Mouse (Mus musculus) hindbrain, embryonic 16.5 days (tissue): ENCODE data around the gene Zfand4. TPM values are rescaled to one million over a fixed set of nuclear protein-coding genes. Genes with fewer than 3 reads are reported as not detected.

Experiments used
- ATAC-seq: fragments of 200-750 bp; cut with Nextera tagmentation; 2 replicates; pipeline ENCODE4 v1.8.0; 2017; ENCODE audit warnings: moderate TSS enrichment, moderate library complexity
- H3K27ac ChIP-seq: fragments of 300-500 bp; sonication (generic); 2 replicates; pipeline ENCODE4 v1.5.1; 2014; ENCODE audit warnings: low read depth, mild to moderate bottlenecking, control low read depth, low read length, moderate library complexity
- H3K27me3 ChIP-seq: fragments of 300-500 bp; sonication (generic); replicated peaks from 2 replicates; pipeline ENCODE4 v1.6.1; 2014; ENCODE audit warnings: low read length; ENCODE audit not compliant: control insufficient read depth, insufficient read depth
- H3K36me3 ChIP-seq: fragments of 300-500 bp; sonication (generic); 2 replicates; pipeline ENCODE4 v1.6.1; 2014; ENCODE audit warnings: mild to moderate bottlenecking, low read length, moderate library complexity, mixed read lengths; ENCODE audit not compliant: control insufficient read depth, insufficient read depth
- H3K4me1 ChIP-seq: fragments of 300-500 bp; sonication (generic); 2 replicates; pipeline ENCODE4 v1.6.1; 2014; ENCODE audit warnings: low read depth, low read length; ENCODE audit not compliant: control insufficient read depth, insufficient read depth
- H3K4me2 ChIP-seq: fragments of 300-500 bp; sonication (generic); 2 replicates; pipeline ENCODE4 v1.6.1; 2014; ENCODE audit warnings: mild to moderate bottlenecking, low read length, control low read depth, moderate library complexity
- H3K4me3 ChIP-seq: fragments of 300-500 bp; sonication (generic); 2 replicates; pipeline ENCODE4 v1.5.1; 2014; ENCODE audit warnings: mild to moderate bottlenecking, low read length, control low read depth, moderate library complexity
- H3K9ac ChIP-seq: fragments of 300-500 bp; sonication (generic); 2 replicates; pipeline ENCODE4 v1.6.1; 2014; ENCODE audit warnings: low read depth, mild to moderate bottlenecking, control low read depth, low read length, moderate library complexity
- H3K9me3 ChIP-seq: fragments of 300-500 bp; sonication (generic); 2 replicates; pipeline ENCODE4 v1.6.1; 2014; ENCODE audit warnings: mild to moderate bottlenecking, low read length, moderate library complexity; ENCODE audit not compliant: control insufficient read depth
- WGBS: fragments of 180-500 bp; shearing (Covaris S2); extraction: QIAGEN DNeasy Blood & Tissue Kit; methylation state at CpG from one replicate; pipeline ENCODE4 v1.1.7; 2014; 5-methylcytosine and 5-hydroxymethylcytosine counted together
- polyA plus RNA-seq: library from polyadenylated mRNA; unstranded; fragments of >200 nt; fragmentation: Nextera tagmentation; extraction: Ambion mirVana; gene quantifications from 2 replicates; pipeline ENCODE4 v1.2.1, GENCODE M21; 2015

Zfand4 gene
- polyA plus RNA-seq, 1 experiment from 2014 or later = 6.7 TPM

DNA sequence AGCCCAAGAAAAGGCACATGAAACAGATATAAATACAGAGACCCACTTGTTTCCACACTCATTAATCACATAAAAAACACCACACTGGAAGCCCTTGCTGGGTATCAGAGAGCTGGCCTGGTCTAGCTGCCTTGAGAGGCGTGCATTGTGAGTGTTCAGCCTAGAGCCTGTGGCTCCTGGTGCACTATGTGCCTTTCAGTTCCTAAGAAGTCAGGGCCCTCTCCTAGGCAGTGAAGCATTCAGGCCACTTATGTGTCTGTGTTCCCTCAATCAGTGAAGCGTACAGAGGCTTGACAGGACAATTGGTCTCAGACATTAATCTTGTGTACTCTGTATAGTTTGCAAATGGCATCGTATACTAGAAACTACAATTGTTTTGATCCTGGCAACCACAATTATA lies 19.3 kb downstream of the Zfand4 start:
- Histone ChIP-seq H3K9me3 (no peaks in the 10 kb centered on the region), H3K9ac (no peak overlapping the region), H3K4me1 (no peaks in the 10 kb centered on the region), H3K27ac (no peak overlapping the region), H3K4me3 (no peak overlapping the region), H3K4me2 (no peak overlapping the region), H3K27me3 (no peaks in the 10 kb centered on the region), H3K36me3 (no peaks in the 10 kb centered on the region; the same call in 1 of the 2 replicates)
- WGBS = 63% methylated on average over 3 of the region's 3 CpGs
- ATAC-seq = no peak

DNA sequence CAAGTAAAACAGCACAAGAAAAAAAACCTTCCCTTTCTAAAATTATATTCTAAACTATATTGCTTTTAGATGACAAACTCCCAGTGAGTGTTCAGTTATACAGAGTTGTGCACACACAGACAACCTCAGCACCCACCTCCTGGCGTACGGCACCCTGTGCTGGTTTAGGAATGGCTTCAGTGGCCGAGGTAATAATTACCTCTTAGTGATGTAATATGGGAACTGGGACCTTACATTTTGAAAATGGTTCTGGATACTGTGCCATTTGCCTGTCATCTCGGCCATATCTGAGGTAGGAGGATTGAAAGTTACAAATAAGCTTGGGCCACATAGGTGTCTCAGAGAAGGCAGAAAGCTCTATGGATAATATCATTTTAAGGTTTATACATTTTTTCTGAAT lies 22.3 kb downstream of the Zfand4 start:
- Histone ChIP-seq H3K4me2 (no peak overlapping the region), H3K36me3 (no peaks in the 10 kb centered on the region; the same call in 1 of the 2 replicates), H3K27ac (no peak overlapping the region), H3K4me1 (no peaks in the 10 kb centered on the region), H3K27me3 (no peaks in the 10 kb centered on the region), H3K9me3 (no peaks in the 10 kb centered on the region), H3K4me3 (no peak overlapping the region), H3K9ac (no peak overlapping the region)
- ATAC-seq = no peak
- 95% methylated on average over 4 of the region's 4 CpGs for WGBS

DNA sequence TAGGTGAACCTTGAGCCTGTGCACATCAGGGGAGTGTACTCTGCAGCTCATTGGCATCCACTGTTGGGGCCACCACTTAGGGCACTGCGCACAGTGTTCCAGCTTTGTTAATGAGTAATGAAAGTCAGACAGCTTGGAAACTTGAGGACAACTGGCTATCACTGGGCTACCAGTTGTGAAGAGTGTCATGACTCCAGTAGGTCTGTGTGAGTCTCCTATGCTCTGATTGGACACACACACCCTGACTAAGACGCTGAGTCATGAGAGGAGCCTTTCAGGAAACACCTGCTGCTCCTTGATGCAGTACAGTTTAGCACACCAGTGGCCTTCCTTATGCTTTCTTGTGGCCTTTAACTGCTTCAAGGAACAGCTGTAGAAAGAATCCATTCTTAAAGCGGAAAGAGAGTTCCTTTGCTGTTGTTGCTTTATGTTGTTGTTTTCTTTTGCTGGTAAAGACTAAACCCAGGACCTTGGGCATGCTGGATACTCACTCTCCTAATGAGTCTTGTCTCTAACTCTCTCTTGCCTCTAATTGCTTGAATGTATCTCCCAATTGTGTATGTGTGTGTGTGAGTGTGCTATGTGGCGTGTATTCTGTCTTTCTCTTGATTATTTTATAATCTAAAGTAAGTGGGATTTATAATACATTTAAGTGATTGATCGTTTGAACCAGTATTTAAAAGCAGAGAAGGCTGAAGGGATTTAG lies 23.0 kb downstream of the Zfand4 start:
- Histone ChIP-seq H3K4me2 (no peak overlapping the region), H3K4me3 (no peak overlapping the region), H3K4me1 (no peaks in the 10 kb centered on the region), H3K27ac (no peak overlapping the region), H3K36me3 (no peaks in the 10 kb centered on the region; the same call in 1 of the 2 replicates), H3K9me3 (no peaks in the 10 kb centered on the region), H3K9ac (no peak overlapping the region), H3K27me3 (no peaks in the 10 kb centered on the region)
- no peak for ATAC-seq
- WGBS = 84% methylated on average over 5 of the region's 5 CpGs

DNA sequence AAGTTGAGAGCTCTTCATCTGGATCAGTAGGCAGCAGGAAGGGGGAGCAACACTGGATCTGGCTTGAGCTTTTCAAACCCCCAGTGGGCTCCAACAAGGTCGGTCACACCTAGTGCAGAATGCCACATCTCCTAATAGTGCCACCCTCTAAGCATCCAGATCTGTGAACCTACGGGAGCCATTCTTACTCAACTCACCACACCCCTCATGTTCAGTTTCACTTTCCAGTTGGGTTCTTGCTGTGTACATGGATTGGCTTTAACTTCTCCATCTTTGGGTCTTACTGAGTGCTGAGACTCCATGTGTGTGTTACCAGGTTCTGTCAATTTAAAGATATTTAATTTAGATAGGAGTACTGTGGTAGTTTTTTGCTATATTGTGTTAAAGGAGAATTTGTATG lies 47.4 kb downstream of the Zfand4 start:
- Histone ChIP-seq H3K27ac (no peak overlapping the region), H3K9me3 (no peaks in the 10 kb centered on the region), H3K27me3 (no peaks in the 10 kb centered on the region), H3K4me3 (no peak overlapping the region), H3K4me2 (no peak overlapping the region), H3K9ac (no peak overlapping the region), H3K36me3 (no peaks in the 10 kb centered on the region), H3K4me1 (no peaks in the 10 kb centered on the region)
- WGBS = 91% methylated on average over 2 of the region's 2 CpGs
- no peak for ATAC-seq

DNA sequence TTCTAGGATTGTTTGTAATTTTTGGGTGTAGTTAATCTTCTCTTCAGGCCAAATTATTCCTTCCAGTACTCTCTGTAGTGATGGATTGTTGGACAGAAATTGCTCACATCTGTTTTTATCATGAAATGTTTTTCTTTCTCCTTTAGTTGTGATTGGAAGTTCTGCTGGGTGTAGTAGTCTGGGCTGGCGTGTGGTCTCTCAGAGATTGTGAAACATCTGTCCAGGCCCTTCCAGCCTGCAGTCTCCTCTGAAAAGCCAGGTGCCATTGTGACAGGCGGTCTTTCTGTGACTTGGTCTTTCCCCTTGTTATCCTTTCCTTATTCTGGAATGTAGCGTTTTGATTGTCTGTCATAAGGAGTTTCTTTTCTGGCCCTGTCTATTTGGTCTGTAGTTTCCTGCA lies 55.2 kb downstream of the Zfand4 start:
- ATAC-seq = no peak
- Histone ChIP-seq H3K4me2 (no peak overlapping the region), H3K4me3 (no peak overlapping the region), H3K27me3 (no peaks in the 10 kb centered on the region), H3K36me3 (no peaks in the 10 kb centered on the region), H3K9me3 (no peaks in the 10 kb centered on the region), H3K9ac (no peak overlapping the region), H3K27ac (no peak overlapping the region), H3K4me1 (no peaks in the 10 kb centered on the region)
- WGBS = 83% methylated on average over 3 of the region's 3 CpGs

DNA sequence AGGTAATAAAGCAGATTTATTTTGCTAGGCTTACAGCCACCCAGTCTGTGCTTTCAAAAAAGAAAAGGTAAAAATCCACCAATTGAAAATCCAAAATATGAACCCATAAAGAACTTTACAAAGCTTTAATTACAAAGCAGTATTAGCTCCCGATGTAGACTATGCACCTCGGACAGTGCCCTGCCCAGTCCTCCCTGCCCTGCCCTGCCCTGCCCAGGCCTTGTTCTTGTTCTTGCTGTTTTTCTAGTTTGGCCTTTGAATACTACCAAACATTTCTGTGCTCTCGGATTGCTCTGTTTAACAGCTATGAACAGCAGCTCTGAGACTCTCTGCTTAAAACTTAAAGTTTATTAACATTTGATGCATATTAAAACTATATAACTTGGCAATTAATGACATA lies 62.6 kb downstream of the Zfand4 start:
- no peaks in the 10 kb centered on the region for H3K4me1 ChIP-seq
- no peaks in the 10 kb centered on the region; the same call in 1 of the 2 replicates for H3K27me3 ChIP-seq
- no peak overlapping the region for H3K27ac ChIP-seq
- H3K36me3 ChIP-seq = no peaks in the 10 kb centered on the region
- H3K9me3 ChIP-seq = no peaks in the 10 kb centered on the region
- no peak overlapping the region for H3K4me2 ChIP-seq
- H3K4me3 ChIP-seq = no peak overlapping the region
- ATAC-seq = no peak
- 83% methylated on average over 3 of the region's 3 CpGs for WGBS
- no peak overlapping the region for H3K9ac ChIP-seq

DNA sequence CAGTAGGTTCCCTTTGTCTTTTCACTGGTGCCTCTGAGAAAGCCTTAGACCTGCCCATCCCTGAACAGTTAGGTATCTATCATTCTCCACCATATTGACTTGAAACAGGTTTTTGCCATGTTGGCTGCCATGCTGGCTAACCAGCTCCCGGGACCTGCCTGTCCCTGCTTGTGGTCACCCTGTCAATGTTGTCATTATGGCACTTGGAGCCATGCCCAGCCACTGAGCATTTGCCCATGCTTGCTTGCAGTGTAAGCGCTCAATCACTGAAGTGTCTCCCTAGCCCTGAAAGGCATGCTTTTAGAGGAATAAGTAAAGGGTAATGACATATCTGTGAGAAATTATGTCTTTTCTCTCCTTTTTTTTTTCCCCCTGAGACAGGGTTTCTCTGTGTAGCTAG lies 67.4 kb downstream of the Zfand4 start:
- Histone ChIP-seq H3K4me1 (no peaks in the 10 kb centered on the region), H3K27ac (no peak overlapping the region), H3K36me3 (no peaks in the 10 kb centered on the region), H3K4me3 (no peak overlapping the region), H3K9ac (no peak overlapping the region), H3K9me3 (no peaks in the 10 kb centered on the region), H3K27me3 (no peaks in the 10 kb centered on the region; the same call in 1 of the 2 replicates), H3K4me2 (no peak overlapping the region)
- 79% methylated on average over 2 of the region's 2 CpGs for WGBS
- ATAC-seq = no peak

DNA sequence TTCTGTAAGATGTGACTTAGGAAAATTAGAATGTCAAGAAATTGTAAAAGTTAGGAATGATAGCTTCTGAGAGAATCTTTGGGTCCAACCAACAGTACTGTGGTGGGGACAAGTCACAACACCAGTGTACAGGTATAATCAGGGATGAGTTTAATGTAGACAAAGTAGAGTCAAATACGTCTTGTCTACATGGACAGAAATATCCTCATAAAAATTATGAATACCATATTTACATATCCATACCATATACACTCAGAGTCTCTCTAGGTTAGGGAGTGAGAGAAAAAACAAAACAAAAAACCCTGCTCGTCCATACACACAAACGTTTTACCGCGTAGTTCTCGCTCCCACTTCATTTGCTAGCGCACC lies 73.4 kb downstream of the Zfand4 start:
- peak overlapping the region; percentile 70 for H3K4me2 ChIP-seq
- no peaks in the 10 kb centered on the region; the same call in 1 of the 2 replicates for H3K27me3 ChIP-seq
- H3K9ac ChIP-seq = peak overlapping the region; percentile 95
- peak overlapping the region; percentile 88 for H3K27ac ChIP-seq
- no peaks in the 10 kb centered on the region for H3K36me3 ChIP-seq
- no peaks in the 10 kb centered on the region; the same call in 1 of the 2 replicates for H3K9me3 ChIP-seq
- 4% methylated on average over 7 of the region's 7 CpGs for WGBS
- H3K4me1 ChIP-seq = peaks cover 14% of the 10 kb centered on the region
- no peak for ATAC-seq
- H3K4me3 ChIP-seq = peak overlapping the region; percentile 100

DNA sequence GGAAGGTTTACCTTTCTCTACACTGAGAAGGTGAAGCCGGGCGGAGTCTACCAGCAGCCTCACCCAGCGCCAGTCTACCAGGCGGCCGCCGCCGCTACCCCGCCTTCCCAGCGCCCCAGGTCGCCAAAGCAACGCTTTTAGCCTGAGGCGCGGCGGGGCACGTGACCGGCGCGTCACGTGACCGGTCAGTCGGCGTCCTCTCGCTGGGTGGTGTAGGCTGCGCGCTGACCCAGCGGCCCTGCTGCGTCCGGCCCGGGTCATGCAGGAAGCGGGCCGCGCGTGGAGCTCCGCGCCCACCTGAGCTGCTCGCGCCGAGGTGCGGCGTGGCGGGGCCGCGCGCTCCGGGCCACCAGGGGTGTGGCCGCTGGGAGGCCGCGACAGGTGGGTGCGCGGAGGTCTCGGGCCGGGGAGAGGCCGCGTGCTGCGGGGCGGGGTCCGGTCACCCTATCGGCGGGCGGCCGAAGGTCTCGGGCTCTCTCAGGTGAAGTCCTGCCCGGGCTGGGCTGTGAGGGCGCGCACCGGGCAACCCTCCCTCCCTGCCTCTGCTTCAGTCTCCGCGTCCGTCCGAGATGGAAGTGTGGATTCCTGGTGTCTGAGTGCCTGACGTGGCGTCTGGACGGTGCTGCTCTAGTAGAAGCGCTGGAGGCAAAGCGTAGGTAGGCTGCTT lies 73.9 kb downstream of the Zfand4 start, which contains the start of gene March8:
TSS of gene March8 (plus strand) at position 190 of the 667 bp plus-strand sequence.
- WGBS = under 1% methylated on average over 73 of the region's 75 CpGs
- peak; percentile 94 for ATAC-seq

More for the DNA sequence above, 73.9 kb downstream of the Zfand4 start, which contains the start of gene March8:
- Histone ChIP-seq H3K9me3 (no peaks in the 10 kb centered on the region; the same call in 1 of the 2 replicates), H3K4me2 (peak within 1 kb of the TSS; percentile 70), H3K4me3 (peak within 1 kb of the TSS; percentile 100), H3K4me1 (peaks cover 14% of the 10 kb centered on the region), H3K27ac (peak within 1 kb of the TSS; percentile 88), H3K27me3 (no peaks in the 10 kb centered on the region; the same call in 1 of the 2 replicates), H3K36me3 (no peaks in the 10 kb centered on the region), H3K9ac (peak within 1 kb of the TSS; percentile 95)
